Mouse (Mus musculus) kidney, adult 11 months (tissue): ENCODE results near the gene Aatk.
A peak's percentile ranks its signal among the peaks of the same experiment; 100 is the strongest.

Source experiments
- DNase-seq: peaks from one replicate; pipeline ENCODE4 v3.0.0; 2022

Gene Aatk

DNA sequence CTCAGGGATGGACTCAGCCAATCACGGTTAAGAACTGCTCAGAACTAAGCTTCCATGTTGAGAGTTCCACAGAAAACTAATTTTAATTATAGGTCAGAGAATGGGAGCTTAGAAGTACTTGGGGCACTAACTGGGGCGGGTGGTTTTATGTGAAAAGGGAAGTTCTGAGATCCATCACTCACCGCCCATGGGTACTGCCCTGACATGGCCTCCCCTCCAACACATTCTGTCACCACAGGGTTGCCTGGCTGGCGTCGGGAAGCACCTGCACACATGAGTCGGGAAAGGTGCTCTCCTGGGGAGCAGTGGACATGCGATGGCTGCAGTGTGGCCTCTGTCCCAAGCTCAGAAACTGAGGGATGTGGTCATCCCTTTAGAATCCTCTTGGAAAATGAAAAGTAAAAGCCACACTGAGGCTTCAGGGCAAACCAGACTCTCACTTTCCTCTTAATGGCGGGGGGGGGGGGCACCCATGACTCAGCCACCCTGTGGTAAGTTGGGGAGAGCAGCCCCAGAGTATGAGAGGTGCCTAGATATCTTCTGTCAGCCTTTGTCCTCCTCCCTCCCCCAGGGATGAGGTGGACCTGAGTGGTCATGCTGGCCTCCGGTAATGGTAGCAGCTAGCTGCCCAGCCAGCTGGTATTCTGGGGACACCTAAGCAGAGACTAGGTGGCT, 60.1 kb downstream of the Aatk start:
- no peak for DNase-seq

DNA sequence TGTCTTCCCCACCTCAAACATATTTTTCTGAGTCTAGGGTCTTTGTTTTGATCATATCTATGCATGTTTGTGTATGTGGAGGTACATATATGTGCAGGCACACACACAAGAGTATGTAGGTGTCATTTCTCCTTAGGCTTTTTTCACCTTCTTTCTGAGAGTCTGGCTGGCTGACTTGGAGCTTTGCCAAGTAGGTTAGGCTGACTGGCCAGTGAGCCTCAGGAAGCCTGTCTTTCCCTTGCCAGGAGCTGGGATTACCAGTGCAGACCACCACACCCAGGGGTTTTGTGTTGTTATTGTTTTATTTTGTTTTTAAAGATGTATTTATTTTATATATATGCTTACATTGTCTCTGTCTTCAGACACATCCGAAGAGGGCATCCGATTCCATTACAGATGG, 63.8 kb downstream of the Aatk start:
- no peak for DNase-seq

DNA sequence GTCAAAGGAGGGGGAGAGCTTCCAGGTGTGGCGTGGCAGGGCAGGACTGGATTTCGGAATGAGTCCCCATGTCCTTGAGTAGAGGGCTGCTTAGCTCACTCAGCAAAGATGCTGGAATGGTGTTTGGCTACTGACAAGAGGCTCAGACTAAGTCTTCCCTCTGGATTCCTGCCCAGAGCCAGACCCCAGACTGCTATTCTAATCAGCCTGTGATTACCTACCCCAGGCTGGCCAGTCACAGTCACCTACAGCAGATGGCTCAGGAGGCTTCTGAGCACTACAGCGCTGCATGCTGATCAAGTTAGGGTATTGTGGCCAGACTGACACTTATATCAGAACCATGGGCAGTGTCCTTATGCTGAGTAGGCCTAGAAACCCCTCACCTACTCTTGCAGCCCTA, 64.7 kb downstream of the Aatk start:
- no peak for DNase-seq

DNA sequence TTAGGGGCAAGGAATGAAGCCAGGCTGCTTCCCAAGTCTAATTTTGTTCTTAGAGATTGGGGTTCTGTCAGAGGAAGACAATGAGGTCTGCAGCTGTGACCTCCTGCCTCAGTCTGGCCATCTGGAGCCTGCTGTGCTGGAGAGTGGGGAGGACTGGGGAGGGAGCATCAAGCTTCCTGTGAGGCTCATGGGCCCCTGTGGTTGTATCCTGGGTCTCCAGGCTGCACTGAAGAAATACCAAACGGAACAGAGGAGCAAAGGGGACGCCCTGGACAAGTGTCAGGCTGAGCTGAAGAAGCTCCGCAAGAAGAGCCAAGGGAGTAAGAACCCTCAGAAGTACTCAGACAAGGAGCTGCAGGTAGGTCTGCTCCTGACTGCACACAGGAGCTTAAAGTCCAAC, 65.2 kb downstream of the Aatk start:
- DNase-seq: no peak

DNA sequence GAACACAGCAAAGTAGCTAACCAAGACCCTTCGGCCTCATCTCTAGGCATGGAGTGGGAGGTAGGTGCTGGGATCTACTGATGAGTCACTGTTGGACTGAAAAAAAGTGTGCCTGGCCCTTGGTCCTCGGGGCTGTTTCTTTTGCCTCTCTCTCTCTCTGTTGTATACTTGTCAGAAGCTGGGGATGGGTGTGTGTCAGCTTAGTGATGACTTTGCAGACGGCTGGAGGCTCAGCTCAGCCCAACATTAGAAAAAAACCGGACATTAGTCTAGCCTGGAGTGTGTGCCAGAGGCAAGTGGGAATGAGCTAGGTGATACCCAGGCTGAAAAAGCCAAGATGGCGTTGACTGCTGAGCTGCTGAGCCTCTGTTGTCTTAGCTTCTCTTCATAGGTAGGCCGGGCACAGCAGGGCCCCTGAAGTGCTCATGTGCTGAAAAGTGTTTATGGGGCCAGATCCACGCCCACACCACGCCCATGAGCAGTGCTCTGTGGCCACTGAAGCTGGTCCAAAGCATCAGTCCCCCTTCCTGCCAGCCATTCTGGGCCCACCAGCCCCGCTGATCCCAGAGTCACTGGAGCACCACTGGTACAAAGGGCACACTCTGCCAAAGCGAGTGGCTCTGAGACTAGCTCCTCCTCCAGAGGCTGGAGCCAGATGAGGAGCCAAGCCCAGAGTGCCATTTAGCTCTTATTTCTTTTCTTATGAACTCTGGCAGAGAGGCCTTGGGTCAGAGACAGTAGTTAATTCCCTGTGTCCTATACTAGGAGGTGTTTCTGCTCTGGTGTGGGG, 67.2 kb downstream of the Aatk start:
- peak; percentile 82 for DNase-seq

DNA sequence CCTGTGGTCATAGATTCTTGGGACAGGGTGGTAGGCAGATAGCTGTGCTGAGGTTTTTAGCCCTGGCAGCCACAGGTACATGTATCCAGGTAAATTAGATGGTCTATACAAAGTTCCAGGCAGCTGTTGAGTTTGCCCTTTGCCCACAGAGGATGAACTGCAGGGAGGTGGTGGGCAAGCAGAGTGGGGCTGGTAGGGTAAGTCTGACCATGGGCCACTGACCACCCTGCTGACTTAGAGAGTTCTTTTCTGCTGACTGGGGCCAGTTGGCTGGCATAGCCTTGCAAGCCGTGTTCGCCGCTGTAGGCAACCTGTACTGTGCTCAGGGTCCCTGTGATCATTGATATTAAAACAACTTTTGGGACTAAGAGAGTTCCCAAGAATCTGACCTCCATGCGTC, 68.3 kb downstream of the Aatk start:
- DNase-seq: peak; percentile 68

DNA sequence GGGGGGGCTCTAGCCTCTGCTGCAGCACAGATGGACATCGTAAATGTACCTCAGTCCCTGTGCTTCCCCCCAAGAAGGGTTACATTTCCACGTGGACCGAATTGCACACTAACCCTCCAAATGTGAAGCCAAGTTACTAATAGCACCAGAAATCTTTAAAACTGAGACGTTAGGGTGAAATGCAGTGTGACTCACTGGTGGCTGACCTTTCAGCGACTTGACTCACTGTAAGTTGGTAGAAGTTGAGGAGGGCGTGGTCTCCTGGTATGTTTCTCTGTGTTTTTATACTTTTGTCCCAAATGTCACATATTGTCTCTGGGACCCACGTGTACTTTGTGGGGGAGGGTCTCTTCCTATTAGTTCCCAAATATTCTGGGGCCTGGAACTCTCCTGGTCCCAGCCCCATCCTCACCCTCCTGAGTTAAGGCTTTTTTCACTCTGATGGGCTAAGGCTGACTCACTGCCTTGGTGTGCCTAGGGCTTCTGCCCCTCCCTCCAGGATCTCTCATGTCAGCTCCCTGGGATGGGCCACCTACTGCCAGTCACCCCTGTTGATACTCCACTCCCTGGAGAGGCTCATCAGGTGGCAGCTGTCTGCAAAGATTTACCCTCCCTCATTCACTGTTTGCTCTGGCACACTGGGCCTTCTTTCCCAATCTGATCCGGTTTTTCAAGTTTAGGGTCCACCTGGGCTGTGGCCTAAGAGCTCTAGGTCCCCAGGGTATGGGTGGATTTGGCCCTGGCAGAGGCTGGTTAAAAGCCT, 71.0 kb downstream of the Aatk start:
- no peak for DNase-seq

DNA sequence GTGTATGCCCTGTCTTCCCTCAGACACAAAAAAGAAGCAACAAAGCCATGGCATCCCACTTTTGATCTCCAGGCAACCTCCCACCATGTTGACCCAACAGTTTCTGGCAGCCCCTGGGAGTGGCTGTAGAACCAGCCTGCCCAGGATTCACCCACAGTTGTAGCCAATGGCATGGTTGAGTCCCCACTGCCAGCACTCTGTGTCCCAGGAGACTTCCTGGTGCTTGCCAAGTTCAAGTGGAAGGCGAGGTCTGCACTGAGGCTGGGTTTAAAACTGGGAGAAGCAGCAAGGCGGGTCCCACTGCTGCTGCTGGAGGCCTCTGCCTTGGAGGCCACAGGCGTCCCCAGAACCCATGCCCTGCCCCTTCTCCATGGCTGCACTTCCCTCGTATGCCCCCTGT, 73.2 kb downstream of the Aatk start:
- no peak for DNase-seq

DNA sequence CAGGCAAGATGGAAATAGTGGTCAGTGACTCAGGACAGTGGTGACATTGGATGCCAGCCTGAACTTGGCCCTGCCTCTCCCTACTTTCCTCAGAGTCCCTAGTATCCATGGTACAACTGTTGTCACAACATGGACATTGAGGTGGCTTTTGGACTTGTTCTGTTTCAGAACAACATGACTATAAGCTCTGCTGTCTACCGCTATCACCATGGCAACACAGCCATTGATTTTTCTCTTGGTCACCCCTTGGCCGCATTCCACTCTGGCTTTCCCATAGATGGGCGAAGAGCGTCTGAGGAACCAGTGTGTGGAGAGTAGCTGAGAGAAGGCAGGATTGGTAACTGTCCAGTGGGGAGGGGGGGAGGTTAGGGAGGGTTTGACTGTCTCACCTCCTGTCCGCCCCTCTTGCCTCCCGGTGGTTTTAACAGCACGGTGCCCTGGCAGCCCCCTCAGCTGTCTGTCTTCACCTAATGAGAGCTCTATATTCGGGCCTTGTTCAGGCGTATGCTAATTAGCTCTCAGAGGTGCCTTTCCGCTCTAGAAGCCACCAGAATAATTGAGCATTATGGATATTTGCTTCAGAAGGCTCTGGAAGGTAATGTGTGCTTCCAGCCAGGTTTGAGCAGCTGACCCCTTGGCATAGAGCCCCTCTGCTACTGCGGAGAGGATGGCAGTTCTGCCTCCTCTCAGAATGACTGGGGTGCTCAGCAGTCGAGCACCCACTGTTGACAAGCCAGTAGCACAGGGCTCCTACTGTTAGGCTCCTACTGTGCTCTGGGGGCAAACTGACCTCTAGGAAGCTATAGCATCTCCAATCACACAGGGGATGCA, 76.7 kb downstream of the Aatk start:
- no peak for DNase-seq

DNA sequence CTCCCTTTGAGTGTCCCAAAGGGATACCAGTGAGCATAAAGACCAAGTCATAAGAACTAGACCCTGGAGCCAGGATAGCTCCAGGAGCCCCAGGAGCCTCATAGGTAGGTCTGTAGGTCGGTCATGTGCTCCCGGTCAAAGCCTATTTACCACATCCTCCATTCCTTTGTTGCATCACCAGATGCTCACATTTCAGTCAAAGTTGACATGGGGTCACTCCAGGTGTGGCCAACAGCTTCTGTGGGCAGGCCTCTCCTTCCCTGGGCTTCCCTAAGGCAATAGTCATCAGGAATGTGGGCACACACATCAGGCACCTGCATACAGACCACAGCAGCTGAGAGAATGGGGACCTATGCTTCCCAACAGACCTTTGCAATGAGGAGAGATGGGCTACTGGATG, 79.1 kb downstream of the Aatk start:
- no peak for DNase-seq

DNA sequence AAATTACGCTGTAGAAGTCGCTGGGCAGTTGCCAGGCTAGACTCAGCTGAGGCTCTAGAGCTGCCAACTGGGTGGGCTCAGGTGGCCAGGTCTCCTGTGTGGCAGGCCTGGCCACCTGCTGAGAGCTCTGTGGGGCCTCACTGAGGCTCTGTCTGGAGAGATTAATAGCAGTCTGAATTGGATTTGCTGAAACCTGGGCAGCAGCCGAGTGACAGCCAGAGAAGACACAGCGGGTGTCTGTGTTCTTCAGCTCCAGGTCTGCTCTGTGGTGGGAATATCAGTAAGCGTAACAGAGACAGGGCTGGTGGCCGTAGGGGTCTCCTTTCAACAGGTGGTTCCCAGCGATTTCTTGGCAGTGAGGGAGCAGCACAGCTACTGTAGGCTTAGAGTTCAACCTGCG, 79.6 kb downstream of the Aatk start:
- DNase-seq: no peak

DNA sequence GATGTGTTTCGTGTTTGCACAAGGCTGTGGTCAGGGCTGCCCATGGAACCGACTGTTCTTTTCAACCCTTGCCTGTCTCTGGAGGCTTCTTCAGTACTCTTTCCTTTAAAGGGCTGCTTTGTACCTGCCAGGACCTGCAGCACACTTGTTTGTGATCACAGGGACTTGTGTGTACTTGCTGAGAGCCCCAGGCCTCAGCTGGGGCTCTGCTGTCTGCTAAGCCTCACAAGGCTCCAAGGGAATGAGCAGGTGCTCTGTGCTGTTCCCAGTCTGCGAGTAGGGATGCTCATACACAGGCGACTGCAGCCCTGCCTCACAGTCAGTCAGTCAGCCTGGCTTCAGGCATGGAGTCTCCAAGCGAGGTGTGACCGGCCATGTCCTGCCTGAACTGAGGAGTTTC, 80.7 kb downstream of the Aatk start:
- no peak for DNase-seq

DNA sequence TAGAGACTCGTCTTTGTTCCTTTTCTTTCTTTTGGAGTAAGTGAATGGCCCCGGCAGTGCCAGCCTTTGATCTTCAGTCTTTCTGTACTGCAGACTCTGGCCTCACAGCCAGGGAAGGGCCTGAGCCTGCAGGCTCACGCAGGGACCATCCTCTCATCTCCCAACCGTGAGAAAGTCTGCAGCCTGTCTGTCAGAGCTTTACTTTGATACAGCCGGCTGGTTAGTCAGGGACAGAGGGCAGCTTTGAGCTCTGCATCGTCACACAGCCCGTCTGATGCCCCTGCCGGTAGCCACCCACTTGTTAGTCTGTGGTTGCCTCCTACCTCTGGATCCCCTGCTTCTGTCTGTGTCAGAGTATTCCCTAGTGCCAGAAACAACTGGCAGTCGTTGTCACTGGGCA, 81.9 kb downstream of the Aatk start:
- DNase-seq: no peak

DNA sequence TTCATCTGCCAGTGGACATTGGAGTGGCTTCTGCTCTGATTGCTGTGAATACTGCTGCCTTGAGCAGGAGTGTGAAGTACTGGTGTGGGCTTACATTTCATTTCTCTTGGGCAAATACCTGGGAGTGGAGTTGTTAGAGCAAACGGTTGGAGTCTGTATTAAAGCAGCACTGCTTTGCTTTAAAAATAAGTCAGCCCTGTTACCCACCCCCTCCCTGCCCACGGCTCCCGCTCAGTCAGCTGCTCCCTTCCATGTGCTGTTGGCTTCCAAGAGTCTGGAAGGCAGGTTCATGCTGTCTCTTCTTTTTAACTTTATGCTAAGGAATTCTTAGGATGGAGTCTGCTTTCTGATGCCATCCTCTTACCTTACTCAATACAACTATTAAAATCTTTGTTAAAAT, 85.5 kb downstream of the Aatk start:
- DNase-seq: no peak

DNA sequence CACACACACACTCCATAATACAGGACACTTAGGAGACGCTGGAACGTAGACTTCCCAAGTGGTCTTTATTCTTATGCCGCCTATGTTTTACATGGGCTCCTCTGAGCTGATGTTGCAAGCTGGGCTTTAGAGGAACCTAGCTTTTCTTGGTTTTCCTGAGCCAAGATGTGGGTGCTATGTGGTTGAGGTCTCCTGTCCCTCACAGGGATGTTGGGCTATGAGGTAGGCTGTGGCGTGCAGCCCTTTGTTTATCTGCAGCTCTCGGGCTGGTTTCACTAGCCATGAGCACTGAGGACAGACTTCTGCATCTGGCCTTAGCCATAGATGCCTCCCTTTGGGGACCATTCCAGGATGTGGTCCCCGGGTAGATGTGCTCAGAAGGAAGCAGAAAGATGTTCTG, 86.3 kb downstream of the Aatk start:
- DNase-seq: no peak

DNA sequence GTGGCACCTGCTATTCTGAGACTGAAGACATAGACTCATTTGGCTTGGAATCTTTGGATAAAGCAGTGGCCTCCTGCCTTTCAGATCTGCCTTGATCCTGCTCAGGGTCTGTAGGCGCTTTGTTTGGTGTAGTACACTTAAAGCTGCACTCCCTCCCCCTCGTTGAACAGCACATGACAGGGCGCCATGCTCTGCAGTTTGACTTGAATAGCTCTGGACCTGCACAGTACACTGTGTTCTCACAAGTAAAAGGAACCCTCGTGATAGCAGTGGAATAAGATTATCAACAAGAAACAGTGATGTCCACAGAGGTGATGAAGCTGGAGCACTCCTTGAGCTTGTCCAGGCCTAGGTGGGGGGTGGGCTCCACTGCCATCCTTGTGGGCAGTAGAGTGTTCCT, 87.3 kb downstream of the Aatk start:
- no peak for DNase-seq

DNA sequence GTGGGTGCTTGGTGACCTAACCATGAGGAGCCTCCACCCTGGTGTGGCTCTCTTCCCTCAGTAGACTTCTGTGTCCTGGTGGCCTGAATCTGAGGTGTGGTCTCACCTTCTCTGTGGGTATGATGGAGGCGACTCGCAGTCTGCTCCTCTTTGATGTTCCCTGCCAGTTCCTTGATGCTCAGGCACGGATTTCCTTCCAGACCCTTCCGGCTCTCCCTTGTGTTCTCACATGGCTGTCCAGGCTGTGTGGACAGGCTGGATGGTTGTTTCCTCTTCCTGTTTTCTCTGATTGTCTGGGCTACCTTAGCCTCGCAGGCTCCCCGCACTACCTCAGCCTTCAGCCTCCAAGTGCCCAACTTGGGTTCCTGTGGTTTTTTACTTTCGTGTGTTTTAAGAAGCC, 88.1 kb downstream of the Aatk start:
- no peak for DNase-seq
